Mouse (Mus musculus) gastrocnemius, postnatal 10 days (tissue): ENCODE measurements around the gene Bend7. TPM values are rescaled to one million over a fixed set of nuclear protein-coding genes. Genes with fewer than 3 reads are reported as not detected.

Experiments used
- DNase-seq: peaks from one replicate; pipeline ENCODE4 v3.0.0; 2021; ENCODE audit warnings: mixed read lengths
- long read RNA-seq, 2 experiments: library from polyadenylated mRNA; stranded (forward); transcript quantifications; one replicate each; pipeline ENCODE4 v2.0.0; 2021
- total RNA-seq, 2 experiments: library from RNA; stranded (reverse); gene quantifications; 2 replicates each; pipeline ENCODE4 v1.2.3; 2021

Gene Bend7
- total RNA-seq = 1 to 10 TPM; 2.4 to 2.5 TPM
- long read RNA-seq, experiment 1, partial matches to known transcripts = 2 of 2 reads
- long read RNA-seq, experiment 1, other reads (novel, unspliced or antisense) = 0 of 2 reads
- long read RNA-seq, experiment 2, partial matches to known transcripts = 1 of 6 reads
- long read RNA-seq, experiment 2, other reads (novel, unspliced or antisense) = 3 of 6 reads

DNA sequence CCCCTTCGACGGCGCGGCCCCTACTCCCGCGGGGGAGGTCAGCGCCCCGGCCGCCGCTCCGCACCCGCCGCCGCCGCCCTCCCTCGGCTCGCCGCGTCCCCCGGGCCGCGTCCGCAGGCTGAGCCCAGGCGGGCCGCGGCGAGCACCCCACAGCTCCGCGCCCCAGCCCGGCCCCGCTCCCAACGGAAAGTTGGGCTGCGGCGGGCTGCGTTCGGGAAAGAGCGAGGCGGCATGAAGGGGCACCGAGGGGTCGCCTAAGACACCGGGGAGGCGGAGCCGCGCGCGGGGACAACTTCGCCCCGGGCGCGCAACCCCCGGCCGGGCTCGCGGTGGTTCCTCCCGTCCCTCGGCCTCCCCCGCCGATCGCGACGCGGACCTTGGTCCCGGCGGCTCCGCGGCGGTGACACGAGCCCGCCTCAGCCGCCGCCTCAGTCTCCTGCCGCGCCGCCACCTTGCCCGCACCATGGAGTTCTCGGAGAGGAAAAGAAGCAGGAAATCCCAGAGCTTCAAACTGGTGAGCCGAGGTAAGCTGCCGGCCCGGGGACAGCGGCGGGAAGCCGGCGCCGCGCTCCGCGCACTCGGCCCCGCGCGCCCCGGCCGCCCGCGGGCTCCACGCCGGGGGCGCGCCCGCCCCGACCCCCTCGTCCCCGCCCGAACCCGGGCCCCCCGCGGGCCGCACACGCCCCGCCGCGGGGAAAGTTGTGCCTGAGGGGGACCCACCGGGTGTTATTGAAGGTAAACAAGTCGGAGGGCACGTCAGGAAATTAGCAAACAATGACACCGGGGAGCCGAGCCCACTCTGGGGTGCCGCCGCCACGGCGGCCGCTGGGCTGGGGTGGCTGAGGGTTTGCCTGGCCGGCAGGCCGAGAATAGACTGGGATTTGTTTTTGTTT lies at the start of gene Bend7:
TSS of gene Bend7 (plus strand) at position 63 of the 893 bp plus-strand sequence.
- peak; percentile 51 for DNase-seq

GRCm38 (mm10) chr2:4668626-4669025 lies 49.0 kb upstream of the Bend7 start:
- no peak for DNase-seq

DNA sequence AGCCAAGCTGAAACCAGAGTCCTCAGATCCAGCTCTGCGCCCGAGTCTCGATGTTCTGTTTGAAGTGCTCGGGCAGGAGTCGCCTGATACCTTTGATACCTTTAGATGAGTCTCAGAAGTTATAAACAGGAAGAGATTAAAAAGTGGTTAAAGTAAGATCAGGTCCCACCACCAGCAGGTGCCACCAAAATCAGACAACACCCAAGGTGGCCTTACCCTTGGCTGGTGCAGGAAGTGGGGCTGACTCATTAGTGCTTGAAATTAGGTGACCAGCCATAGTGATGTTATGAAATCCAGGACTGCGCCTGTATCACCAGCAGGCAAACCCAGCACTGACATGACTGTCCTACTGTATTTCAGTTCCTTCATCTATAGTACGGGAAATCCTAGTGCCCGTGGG lies 47.9 kb upstream of the Bend7 start:
- no peak for DNase-seq

GRCm38 (mm10) chr2:4671636-4672035 lies 46.0 kb upstream of the Bend7 start:
- no peak for DNase-seq

DNA sequence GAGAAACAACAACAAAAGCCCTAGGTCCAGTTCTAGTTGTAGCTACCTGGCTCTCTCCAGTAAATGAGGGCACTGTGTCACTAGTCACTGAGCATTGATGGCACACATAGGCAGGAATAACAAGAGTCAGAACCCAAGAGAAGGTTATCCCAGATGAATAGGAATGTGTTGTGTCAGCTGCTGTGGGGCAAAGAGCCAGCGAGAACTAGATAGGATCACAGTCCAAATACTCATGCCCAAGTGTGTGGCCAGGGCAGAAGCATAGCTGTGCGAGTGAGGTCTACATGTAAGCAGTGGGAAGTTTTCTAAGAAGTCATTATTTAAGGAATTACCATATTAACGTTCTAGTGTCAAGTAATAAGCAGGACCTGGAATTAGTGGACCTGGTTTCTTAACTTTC lies 37.7 kb upstream of the Bend7 start:
- DNase-seq = peak; percentile 5

DNA sequence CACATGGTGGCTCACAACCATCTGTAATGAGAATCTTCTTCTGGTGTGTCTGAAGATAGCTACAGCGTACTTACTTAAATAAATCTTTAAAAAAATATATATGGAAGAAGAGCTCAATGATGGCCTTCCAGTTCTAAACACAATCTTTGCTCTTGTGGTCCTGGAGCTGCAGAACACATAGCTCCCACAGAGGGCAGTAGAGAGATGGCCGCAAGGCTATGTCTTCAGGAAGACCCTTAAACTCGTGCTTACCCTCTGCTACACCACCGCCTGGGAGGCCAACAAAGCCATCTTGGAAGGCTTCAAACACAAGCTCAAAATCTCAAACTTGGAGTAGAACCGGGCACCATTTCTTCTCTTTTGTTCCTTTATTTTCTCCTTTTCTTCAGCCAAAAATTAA lies 6.4 kb upstream of the Bend7 start:
- DNase-seq = no peak

GRCm38 (mm10) chr2:4717081-4717768 lies 406 bp upstream of the Bend7 start:
- DNase-seq = peak; percentile 51

DNA sequence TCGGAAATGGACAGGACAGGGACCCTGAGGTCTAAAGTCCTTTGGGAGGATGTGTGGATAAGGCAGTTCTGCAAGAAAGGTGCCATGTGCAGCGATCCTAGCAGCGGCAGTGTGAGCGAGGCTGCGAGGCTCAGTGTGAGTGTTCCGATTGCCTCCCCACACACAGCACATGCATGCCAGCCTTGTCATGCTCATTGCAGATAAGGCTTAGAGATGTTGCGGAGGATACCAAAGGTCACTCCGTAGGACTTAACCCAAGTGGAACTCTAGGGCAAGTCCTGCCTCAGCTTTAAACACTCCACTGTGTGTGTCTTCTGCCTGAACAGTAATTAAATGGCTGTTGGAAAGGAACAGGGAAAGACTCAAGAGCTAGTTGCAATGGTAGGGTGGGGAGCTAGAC lies 5.5 kb downstream of the Bend7 start:
- DNase-seq = no peak

GRCm38 (mm10) chr2:4730161-4730560 lies 12.5 kb downstream of the Bend7 start:
- DNase-seq = no peak

DNA sequence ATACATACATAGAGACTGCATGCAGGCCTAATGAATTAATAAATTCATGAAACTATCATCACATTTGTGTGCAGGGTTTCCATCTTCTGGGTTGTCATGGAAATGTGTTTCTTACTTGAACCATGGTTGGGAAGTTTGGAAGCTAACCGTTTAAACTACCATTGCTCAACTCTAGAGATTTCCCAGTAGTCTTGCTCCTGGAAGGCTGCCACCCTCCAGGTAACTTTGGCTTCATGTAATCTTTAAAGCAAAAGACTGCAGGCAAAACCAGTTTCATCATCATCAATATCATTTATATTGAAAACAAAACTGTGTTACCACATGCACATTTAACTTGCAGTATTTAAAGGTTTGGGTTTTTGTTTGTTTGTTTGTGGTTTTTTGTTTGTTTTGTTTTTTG lies 16.3 kb downstream of the Bend7 start:
- no peak for DNase-seq

DNA sequence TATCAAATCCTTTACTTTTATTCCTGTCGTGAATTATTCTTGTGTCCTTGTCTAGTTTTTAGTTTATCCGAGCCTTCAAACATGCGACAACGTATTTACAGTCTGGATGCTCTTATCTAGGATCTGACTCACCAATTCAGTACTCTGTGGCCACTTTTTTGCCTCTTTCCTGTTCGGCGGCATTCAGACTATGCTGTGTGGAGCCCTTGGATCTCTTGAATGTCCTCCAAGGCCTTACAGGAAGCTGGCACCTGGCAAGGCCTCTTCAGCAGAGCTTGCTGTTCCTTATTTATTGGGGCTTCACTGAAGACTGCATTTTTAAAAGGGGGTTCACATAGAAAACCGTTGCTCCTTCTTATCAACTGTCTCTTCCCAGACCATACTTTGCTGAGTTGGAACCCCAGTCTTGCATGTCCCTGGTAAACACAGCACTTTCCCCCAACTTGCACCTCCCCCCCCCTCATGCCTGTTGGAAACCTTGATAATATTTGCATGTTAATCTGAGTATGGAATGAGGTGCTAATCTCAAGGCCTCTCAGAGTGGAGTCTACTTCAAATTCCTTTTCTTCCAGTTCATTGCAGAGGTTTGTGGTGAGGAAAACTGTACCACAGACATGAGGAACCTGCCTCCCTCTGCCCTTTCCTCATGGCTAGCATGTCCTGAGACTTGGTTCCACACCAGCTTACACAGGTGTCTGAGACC lies 18.6 kb downstream of the Bend7 start:
- DNase-seq = no peak

GRCm38 (mm10) chr2:4736798-4737155 lies 19.1 kb downstream of the Bend7 start:
- no peak for DNase-seq

DNA sequence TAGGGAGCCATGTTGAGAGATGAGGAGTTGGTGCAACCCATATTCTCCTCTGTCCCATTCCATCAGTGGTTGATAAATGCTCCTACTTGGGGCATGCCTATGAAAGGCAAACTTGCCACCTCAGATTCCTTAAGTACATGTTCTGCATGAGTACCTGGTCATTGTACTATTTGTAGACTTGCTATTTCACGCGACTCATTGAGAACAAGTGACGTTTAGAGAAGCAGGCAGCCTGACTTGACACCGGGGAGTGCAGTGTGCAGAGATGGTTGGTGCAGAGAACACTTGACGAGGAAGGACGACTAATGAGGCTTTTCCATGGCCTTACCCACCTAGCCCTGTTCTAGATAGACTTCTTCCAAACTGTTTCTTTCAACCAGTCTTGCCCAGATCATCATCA lies 34.3 kb downstream of the Bend7 start:
- no peak for DNase-seq

GRCm38 (mm10) chr2:4755716-4756115 lies 38.1 kb downstream of the Bend7 start:
- DNase-seq = no peak

GRCm38 (mm10) chr2:4757218-4757617 lies 39.6 kb downstream of the Bend7 start:
- DNase-seq = no peak

DNA sequence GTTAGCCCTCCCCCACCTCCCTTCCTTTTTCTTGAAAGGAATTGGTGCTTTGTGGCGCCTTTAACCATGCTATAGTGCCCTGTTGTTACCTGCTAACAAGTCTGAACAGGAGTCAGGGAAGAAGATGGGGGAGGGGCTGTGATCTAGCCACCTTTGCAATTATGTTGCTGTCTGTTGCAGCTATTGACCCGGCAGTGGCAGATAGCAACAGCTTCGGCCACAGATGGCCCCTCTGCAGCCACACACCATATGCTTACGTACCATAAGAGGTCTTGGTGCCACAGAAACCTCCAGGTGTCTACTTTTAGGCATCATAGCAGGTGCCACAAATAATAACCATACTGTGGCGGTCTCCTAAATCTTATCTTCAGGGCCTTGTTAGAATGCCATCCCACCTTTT lies 43.1 kb downstream of the Bend7 start:
- DNase-seq = no peak

GRCm38 (mm10) chr2:4761906-4762305 lies 44.3 kb downstream of the Bend7 start:
- no peak for DNase-seq

DNA sequence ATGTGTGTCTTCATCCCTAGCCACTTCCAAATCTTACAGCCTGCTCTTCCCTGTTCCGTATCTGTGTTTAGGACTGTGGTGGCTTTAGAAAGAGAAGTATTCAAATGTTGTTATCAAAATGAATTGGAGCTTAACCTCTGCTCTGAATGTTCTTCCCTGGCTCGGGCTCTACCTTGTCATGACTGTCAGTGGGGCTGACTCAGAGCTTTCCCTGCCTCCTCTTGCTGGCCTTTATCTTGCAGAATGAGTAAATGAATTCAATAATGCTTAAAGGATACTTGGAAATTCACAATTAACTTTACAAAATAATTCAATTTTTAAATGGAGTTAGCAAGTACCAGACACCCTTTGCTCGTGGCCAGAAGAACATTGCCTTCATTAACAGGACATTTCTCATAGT lies 46.4 kb downstream of the Bend7 start:
- no peak for DNase-seq

DNA sequence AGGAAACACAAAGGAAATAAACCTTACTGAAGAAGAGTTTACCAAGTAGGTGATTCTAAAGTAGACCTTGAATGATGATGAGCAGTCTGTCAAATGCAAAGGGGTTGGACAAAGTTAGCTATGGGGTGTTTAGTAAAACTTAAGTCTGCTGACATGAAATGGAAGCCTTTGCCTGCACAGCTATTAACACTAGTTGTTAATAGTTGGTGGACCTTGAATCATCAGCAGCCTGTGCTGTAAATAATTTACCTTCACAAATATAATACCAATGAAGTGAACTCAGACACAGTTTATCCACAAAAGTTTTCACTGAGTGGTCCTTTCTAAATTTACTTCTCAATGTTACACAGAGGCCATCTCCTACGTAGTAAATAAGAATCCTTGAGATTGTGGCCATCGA lies 52.7 kb downstream of the Bend7 start:
- DNase-seq = no peak

- no peak for DNase-seq
Measured at GRCm38 (mm10) chr2:4773911-4774310, 56.3 kb downstream of the Bend7 start.

DNA sequence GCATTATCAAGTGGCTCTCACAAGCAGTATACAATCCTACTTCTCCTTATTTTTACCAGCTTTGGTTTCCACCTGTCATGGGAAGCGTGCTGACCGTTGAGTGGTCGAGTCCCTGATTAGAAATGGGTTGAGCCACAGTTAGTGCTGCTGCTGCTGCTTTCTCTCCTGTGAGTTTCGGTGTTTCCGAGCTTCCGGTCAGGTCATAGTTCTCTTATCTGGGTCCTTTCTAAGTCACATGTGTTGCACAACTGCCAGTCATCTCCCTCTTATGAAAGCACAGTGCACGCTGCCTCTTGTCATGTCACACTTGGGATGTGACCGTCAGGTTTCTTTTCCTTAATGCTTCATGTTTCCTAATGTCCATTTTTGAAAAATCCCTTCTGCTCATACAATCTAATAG lies 59.7 kb downstream of the Bend7 start:
- no peak for DNase-seq

DNA sequence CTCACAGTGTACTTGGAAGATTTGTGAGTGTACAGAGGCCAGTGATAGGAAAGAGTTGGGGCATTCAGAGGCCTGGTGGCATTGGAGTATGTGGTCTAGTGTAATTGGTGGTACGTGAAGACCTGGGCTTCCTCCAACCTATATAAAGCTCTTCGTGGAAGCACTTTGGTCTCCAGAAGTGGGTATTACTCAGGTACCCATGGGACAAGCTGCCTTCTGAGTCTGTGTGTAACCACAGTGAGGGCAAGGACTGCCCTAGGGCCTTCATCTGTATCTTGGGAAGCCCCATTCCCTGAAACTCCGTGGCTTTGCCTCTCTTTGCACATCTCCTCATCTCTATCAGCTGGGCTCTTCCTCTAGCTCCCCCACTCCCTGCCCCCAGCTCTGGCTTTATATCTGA lies 64.0 kb downstream of the Bend7 start:
- no peak for DNase-seq

DNA sequence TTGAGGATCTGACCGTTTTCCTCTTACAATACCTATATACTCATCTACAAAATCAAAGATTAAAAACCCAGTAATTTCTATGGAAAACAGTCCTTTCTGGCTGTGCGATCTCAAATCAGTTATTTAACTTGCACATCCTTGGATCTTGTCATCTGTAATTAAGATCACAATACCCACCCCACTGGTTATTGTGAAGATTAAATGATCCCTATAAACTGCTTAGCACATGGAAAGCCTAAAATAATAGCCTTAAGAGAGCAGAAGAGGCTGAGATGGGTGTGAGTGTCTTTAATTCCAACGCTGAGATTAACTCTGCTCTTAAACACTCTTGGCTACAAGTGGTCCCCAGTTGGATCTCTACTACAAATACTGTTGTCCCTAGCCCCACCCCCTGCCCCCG lies 64.8 kb downstream of the Bend7 start:
- DNase-seq = no peak
